Mouse (Mus musculus): ENCODE measurements at regions not wholly inside any gene's neighbourhood (a gene's known extent, or its start where the extent isn't known, plus 50 kb on each side); places are given as distances from the start of the nearest gene placed in this dataset.
A peak's percentile ranks its signal among the peaks of the same experiment; 100 is the strongest.

- Histone ChIP-seq H3K4me3 (ENCODE audit: insufficient read depth, low read length) (no peak overlapping the region), H3K27ac (ENCODE audit: insufficient read depth, low read length) (peak overlapping the region; percentile 84; the same call in 1 of the 2 replicates), H3K4me1 (ENCODE audit: control insufficient read depth, insufficient read depth, low read length) (peaks cover 17% of the 10 kb centered on the region)
- TF ChIP-seq POLR2A (IDR thresholded peaks at IDR 0.05; ENCODE audit: low read depth, low read length) (no peak), CTCF (IDR thresholded peaks at IDR 0.05; ENCODE audit: borderline replicate concordance, insufficient read depth, low read length) (no peak)
Measured at GRCm38 (mm10) chr13:16715296-16715960, 703.8 kb downstream of the Inhba start.

GRCm38 (mm10) chr13:16716340-16716739 is 704.7 kb downstream of the Inhba start:
- TF ChIP-seq POLR2A (IDR thresholded peaks at IDR 0.05; ENCODE audit: low read depth, low read length) (no peak), CTCF (IDR thresholded peaks at IDR 0.05; ENCODE audit: borderline replicate concordance, insufficient read depth, low read length) (no peak)
- H3K27ac ChIP-seq (ENCODE audit: insufficient read depth, low read length) = peak overlapping the region; percentile 46
- H3K4me3 ChIP-seq (ENCODE audit: insufficient read depth, low read length) = no peak overlapping the region
- peaks cover 17% of the 10 kb centered on the region for H3K4me1 ChIP-seq (ENCODE audit: control insufficient read depth, insufficient read depth, low read length)

DNA sequence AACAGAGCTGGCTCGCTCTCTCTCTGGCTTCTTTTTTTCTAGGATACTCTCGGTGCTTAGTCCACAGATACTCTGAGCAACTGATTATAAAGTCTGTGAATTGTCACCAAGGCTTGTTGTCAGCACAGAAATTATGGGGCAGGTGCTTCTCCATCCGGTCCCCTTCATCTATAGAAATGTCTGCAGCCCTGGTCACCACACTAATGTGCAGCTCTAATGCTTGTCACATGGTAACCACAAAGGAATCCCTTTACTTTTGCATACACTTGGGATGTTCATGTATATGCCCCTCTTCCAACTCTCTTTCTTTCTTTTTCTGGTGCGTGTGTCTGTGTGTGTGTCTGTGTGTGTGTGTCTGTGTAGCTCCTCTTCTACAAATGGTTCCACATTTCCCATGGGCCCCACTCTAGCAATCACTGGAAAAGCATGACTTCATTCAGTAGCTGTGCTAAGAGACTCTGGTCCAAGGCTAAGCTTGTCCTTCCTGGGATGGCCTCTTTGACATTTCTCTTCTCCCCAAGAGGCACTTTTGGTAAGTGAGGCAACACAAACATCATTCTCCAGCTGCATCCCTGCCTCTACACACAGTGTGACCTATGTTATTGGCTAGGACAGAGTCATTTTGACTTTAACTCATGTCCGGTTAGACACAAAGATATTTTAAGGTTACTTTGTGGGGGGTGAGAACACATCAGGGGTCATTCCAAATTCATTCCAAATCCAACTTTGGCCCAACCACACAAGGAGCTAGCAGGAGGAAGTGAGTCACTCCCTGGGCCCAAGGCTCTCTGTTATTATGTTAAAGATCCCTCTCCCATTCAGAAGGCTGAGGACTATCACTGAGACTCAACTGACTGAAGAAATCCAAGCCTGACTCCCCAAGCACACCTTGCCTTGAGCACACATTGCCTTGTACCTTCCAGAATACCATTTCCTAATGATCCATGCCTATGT is 705.4 kb downstream of the Inhba start:
- TF ChIP-seq POLR2A (IDR thresholded peaks at IDR 0.05; ENCODE audit: low read depth, low read length) (no peak), CTCF (IDR thresholded peaks at IDR 0.05; ENCODE audit: borderline replicate concordance, insufficient read depth, low read length) (no peak)
- no peak overlapping the region for H3K4me3 ChIP-seq (ENCODE audit: insufficient read depth, low read length)
- peak overlapping the region; percentile 46 for H3K27ac ChIP-seq (ENCODE audit: insufficient read depth, low read length)
- H3K4me1 ChIP-seq (ENCODE audit: control insufficient read depth, insufficient read depth, low read length) = peaks cover 17% of the 10 kb centered on the region

- TF ChIP-seq POLR2A (IDR thresholded peaks at IDR 0.05; ENCODE audit: low read depth, low read length) (no peak), CTCF (IDR thresholded peaks at IDR 0.05; ENCODE audit: borderline replicate concordance, insufficient read depth, low read length) (no peak)
- H3K4me1 ChIP-seq (ENCODE audit: control insufficient read depth, insufficient read depth, low read length) = peaks cover 15% of the 10 kb centered on the region
- H3K4me3 ChIP-seq (ENCODE audit: insufficient read depth, low read length) = no peak overlapping the region
- H3K27ac ChIP-seq (ENCODE audit: insufficient read depth, low read length) = peak overlapping the region; percentile 75
Measured at GRCm38 (mm10) chr13:16720090-16720489, 708.4 kb downstream of the Inhba start.

GRCm38 (mm10) chr13:16725350-16725749 is 713.7 kb downstream of the Inhba start:
- Histone ChIP-seq H3K4me1 (ENCODE audit: control insufficient read depth, insufficient read depth, low read length) (peaks cover 2% of the 10 kb centered on the region; the same call in 1 of the 2 replicates), H3K4me3 (ENCODE audit: insufficient read depth, low read length) (no peak overlapping the region), H3K27ac (ENCODE audit: insufficient read depth, low read length) (no peak overlapping the region)
- no peak for TF ChIP-seq POLR2A (IDR thresholded peaks at IDR 0.05; ENCODE audit: low read depth, low read length)
- TF ChIP-seq CTCF (IDR thresholded peaks at IDR 0.05; ENCODE audit: borderline replicate concordance, insufficient read depth, low read length) = no peak

DNA sequence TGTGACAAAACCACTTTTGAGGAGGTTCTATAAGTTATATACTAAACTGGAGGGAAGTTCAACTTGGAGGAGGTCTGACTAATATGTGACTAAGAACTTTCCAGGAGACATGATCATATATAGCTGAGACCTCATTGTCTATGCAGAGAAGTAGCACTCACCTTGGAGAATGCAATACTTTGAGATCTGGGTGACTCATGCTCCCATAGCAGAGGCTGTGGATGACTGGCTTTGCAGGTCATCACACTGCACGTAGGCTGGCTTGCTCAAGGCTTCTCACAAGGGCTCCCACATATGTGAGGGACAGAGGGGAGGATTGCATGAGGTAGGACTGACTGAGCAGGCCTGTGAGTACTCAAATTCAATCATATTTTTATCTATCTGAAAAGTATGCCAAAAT is 726.7 kb downstream of the Inhba start:
- peak overlapping the region; percentile 94 for H3K27ac ChIP-seq (ENCODE audit: insufficient read depth, low read length)
- TF ChIP-seq POLR2A (IDR thresholded peaks at IDR 0.05; ENCODE audit: low read depth, low read length) (no peak), CTCF (IDR thresholded peaks at IDR 0.05; ENCODE audit: borderline replicate concordance, insufficient read depth, low read length) (no peak)
- peaks cover 2% of the 10 kb centered on the region; the same call in 1 of the 2 replicates for H3K4me1 ChIP-seq (ENCODE audit: control insufficient read depth, insufficient read depth, low read length)
- H3K4me3 ChIP-seq (ENCODE audit: insufficient read depth, low read length) = no peak overlapping the region

- TF ChIP-seq CTCF (IDR thresholded peaks at IDR 0.05; ENCODE audit: borderline replicate concordance, insufficient read depth, low read length) (no peak), POLR2A (IDR thresholded peaks at IDR 0.05; ENCODE audit: low read depth, low read length) (no peak)
- peak overlapping the region; percentile 94 for H3K27ac ChIP-seq (ENCODE audit: insufficient read depth, low read length)
- no peak overlapping the region for H3K4me3 ChIP-seq (ENCODE audit: insufficient read depth, low read length)
- H3K4me1 ChIP-seq (ENCODE audit: control insufficient read depth, insufficient read depth, low read length) = peaks cover 2% of the 10 kb centered on the region; the same call in 1 of the 2 replicates
Measured at GRCm38 (mm10) chr13:16739563-16739962, 727.9 kb downstream of the Inhba start.

DNA sequence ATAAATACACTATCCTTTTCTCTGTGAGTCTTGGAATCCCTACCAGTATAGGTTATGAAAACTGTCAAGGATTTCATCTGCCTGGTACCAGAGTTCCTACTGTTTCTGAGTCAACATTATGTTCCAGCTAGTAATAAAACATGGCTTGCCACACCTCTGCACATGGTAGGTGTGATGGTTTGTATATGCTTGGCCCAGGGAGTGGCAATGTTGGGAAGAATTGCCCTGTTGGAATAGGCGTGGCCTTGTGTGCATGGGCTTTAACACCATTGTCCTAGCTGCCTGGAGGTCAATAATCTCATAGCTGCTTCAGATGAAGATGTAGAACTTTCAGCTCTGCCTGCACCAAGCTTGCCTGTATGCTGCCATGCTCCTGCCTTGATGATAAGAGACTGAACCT is 732.6 kb downstream of the Inhba start:
- no peak for TF ChIP-seq CTCF (IDR thresholded peaks at IDR 0.05; ENCODE audit: borderline replicate concordance, insufficient read depth, low read length)
- TF ChIP-seq POLR2A (IDR thresholded peaks at IDR 0.05; ENCODE audit: low read depth, low read length) = no peak
- H3K27ac ChIP-seq (ENCODE audit: insufficient read depth, low read length) = no peak overlapping the region
- H3K4me3 ChIP-seq (ENCODE audit: insufficient read depth, low read length) = no peak overlapping the region

DNA sequence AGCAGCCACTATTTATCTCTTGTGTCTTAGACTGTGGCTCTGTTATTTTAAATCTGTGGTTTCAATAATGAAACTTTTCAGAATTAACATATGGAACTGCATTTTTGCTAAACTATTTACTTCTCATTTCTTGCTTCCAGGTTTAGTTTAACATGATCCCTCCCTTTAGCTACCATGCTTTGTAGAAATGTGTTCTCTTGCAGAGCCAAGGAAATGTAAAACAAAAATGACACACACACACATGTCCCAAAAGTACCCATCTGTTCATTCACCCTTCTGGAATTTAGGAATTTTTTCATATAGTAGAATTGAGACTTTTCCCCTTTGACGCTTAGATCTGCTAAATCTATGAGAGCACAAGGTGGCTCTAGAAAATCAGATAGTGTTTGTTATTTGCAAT is 734.0 kb downstream of the Inhba start:
- Histone ChIP-seq H3K4me3 (ENCODE audit: insufficient read depth, low read length) (no peak overlapping the region), H3K4me1 (ENCODE audit: control insufficient read depth, insufficient read depth, low read length) (peaks cover 6% of the 10 kb centered on the region), H3K27ac (ENCODE audit: insufficient read depth, low read length) (no peak overlapping the region)
- TF ChIP-seq CTCF (IDR thresholded peaks at IDR 0.05; ENCODE audit: borderline replicate concordance, insufficient read depth, low read length) (no peak), POLR2A (IDR thresholded peaks at IDR 0.05; ENCODE audit: low read depth, low read length) (no peak)

More for the DNA sequence above, 732.6 kb downstream of the Inhba start:
- H3K4me1 ChIP-seq (ENCODE audit: control insufficient read depth, insufficient read depth, low read length) = peaks cover 6% of the 10 kb centered on the region
